Mouse (Mus musculus): Measurements from ENCODE around the gene Zfp316. TPM values are rescaled to one million over a fixed set of nuclear protein-coding genes. Genes with fewer than 3 reads are reported as not detected.

Zfp316 gene
- total and polyA plus RNA-seq, 3 experiments = 1.1 to 3.6 (median 2.0) TPM

GRCm38 (mm10) chr5:143271642-143272041, 1.8 kb upstream of the Zfp316 start:
- dilution Hi-C loops (cut with MboI; ENCODE audit: extremely low pct_ligation_motif_present, extremely low pct_unique_long_range_greater_than_20kb, low sequenced_read_pairs) = no loop called here
- no peaks in the 10 kb centered on the region for H3K79me2 ChIP-seq (replicated peaks; ENCODE audit: control insufficient read depth, extremely low read depth, insufficient read depth, poor library complexity, severe bottlenecking)
- no peak overlapping the region for H3K4me2 ChIP-seq (ENCODE audit: insufficient read depth, low read depth, poor library complexity, severe bottlenecking)
- H3K4me1 ChIP-seq (ENCODE audit: control insufficient read depth in 1 of 2, insufficient read depth in 2 of 2) = peaks cover 16 to 21% of the 10 kb centered on the region in 2 experiments
- H3K4me3 ChIP-seq (replicated peaks in 1 of 3; ENCODE audit: low read depth in 2 of 3, low read length in 2 of 3, poor library complexity in 1 of 3) = no peak overlapping the region
- no peak overlapping the region for H3K9ac ChIP-seq (ENCODE audit: insufficient read depth, low read depth)
- H3K27ac ChIP-seq (ENCODE audit: insufficient read depth, low read depth) = no peak overlapping the region
- H3K9me3 ChIP-seq (replicated peaks; ENCODE audit: low read length) = no peaks in the 10 kb centered on the region
- no peaks in the 10 kb centered on the region for H3K27me3 ChIP-seq (replicated peaks)
- in situ Hi-C loops (cut with MboI; ENCODE audit: low pct_ligation_motif_present, low pct_unique_long_range_greater_than_20kb, low sequenced_read_pairs) = no loop called here
- H3K36me3 ChIP-seq (replicated peaks in 1 of 2; ENCODE audit: control insufficient read depth in 1 of 2, insufficient read depth in 1 of 2, low read length in 1 of 2) = peaks cover 0 to 12% of the 10 kb centered on the region in 2 experiments
- no peak for DNase-seq (ENCODE audit: extremely low read depth)
- TF ChIP-seq ZC3H11A (IDR thresholded peaks at IDR 0.05; ENCODE audit: low read depth, low read length) (no peak), BHLHE40 (IDR thresholded peaks at IDR 0.05; ENCODE audit: low read depth, low read length) (no peak), HCFC1 (IDR thresholded peaks at IDR 0.05; ENCODE audit: low read depth, low read length) (no peak), JUND (conservative IDR thresholded peaks at IDR 0.05; ENCODE audit: low read depth, low read length) (no peak), NRF1 (IDR thresholded peaks at IDR 0.05; ENCODE audit: low read depth, low read length) (no peak)

- no peaks in the 10 kb centered on the region for H3K9me3 ChIP-seq (replicated peaks; ENCODE audit: low read length)
- peaks cover 0 to 12% of the 10 kb centered on the region in 2 experiments for H3K36me3 ChIP-seq (replicated peaks in 1 of 2; ENCODE audit: control insufficient read depth in 1 of 2, insufficient read depth in 1 of 2, low read length in 1 of 2)
- H3K27ac ChIP-seq (ENCODE audit: insufficient read depth, low read depth) = no peak overlapping the region
- no peaks in the 10 kb centered on the region for H3K27me3 ChIP-seq (replicated peaks)
- H3K4me1 ChIP-seq (ENCODE audit: control insufficient read depth in 1 of 2, insufficient read depth in 2 of 2) = peaks cover 16 to 21% of the 10 kb centered on the region in 2 experiments
- H3K79me2 ChIP-seq (replicated peaks; ENCODE audit: control insufficient read depth, extremely low read depth, insufficient read depth, poor library complexity, severe bottlenecking) = no peaks in the 10 kb centered on the region
- TF ChIP-seq USF1 (IDR thresholded peaks at IDR 0.05; ENCODE audit: low read depth, low read length) (no peak), HCFC1 (IDR thresholded peaks at IDR 0.05; ENCODE audit: low read depth, low read length) (no peak), ZC3H11A (IDR thresholded peaks at IDR 0.05; ENCODE audit: low read depth, low read length) (no peak), EP300 (IDR thresholded peaks at IDR 0.05; ENCODE audit: low read length) (no peak), BHLHE40 (IDR thresholded peaks at IDR 0.05; ENCODE audit: low read depth, low read length) (no peak), GABPA (IDR thresholded peaks at IDR 0.05; ENCODE audit: insufficient replicate concordance, low read depth, low read length) (no peak), ZMIZ1 (IDR thresholded peaks at IDR 0.05; ENCODE audit: low read depth, low read length) (no peak), MYC (IDR thresholded peaks at IDR 0.05; ENCODE audit: low read depth, low read length) (no peak), USF2 (conservative IDR thresholded peaks at IDR 0.05; ENCODE audit: low read depth, low read length) (no peak), POLR2AphosphoS2 (IDR thresholded peaks at IDR 0.05; ENCODE audit: low read depth, low read length) (no peak), CTCF (conservative IDR thresholded peaks at IDR 0.05 in 1 of 2, IDR thresholded peaks at IDR 0.05 in 1 of 2; ENCODE audit: low read depth in 2 of 2, low read length in 2 of 2) (no peak), IRF4 (IDR thresholded peaks at IDR 0.05; ENCODE audit: low read depth, low read length) (no peak), MXI1 (IDR thresholded peaks at IDR 0.05; ENCODE audit: low read depth, low read length) (no peak; the same call in 1 of the 2 replicates), RAD21 (IDR thresholded peaks at IDR 0.05; ENCODE audit: low read depth, low read length) (no peak), ZNF384 (IDR thresholded peaks at IDR 0.05; ENCODE audit: low read depth, low read length) (no peak), E2F4 (IDR thresholded peaks at IDR 0.05; ENCODE audit: insufficient replicate concordance, low read depth, low read length) (no peak), ELF1 (IDR thresholded peaks at IDR 0.05; ENCODE audit: low read depth, low read length) (no peak)
- H3K4me2 ChIP-seq (ENCODE audit: insufficient read depth, low read depth, poor library complexity, severe bottlenecking) = peak overlapping the region; percentile 45
- dilution Hi-C loops (cut with MboI; ENCODE audit: extremely low pct_ligation_motif_present, extremely low pct_unique_long_range_greater_than_20kb, low sequenced_read_pairs) = no loop called here
- H3K9ac ChIP-seq (ENCODE audit: insufficient read depth, low read depth) = peak overlapping the region; percentile 91
- in situ Hi-C loops (cut with MboI; ENCODE audit: low pct_ligation_motif_present, low pct_unique_long_range_greater_than_20kb, low sequenced_read_pairs) = no loop called here
- DNase-seq (ENCODE audit: extremely low read depth) = no peak
- peak overlapping the region; percentile 84 to 94 (median 88) for H3K4me3 ChIP-seq (replicated peaks in 1 of 3; ENCODE audit: low read depth in 2 of 3, low read length in 2 of 3, poor library complexity in 1 of 3)
Measured at GRCm38 (mm10) chr5:143270151-143270519, 313 bp upstream of the Zfp316 start.

Measured in CH12.LX (cell line).